Mouse (Mus musculus): Measurements from ENCODE around the gene Astn2. TPM values are rescaled to one million over a fixed set of nuclear protein-coding genes. Genes with fewer than 3 reads are reported as not detected.

Gene Astn2
- polyA plus RNA-seq (2016; fragmentation: Nextera tagmentation; extraction: Ambion mirVana): 0.56 and 0.77 TPM in 2 replicates

- peak; percentile 57 for DNase-seq (ENCODE audit: low spot score)
- H3K4me3 ChIP-seq: peak within 1 kb of the TSS; percentile 84
- H3K4me1 ChIP-seq (replicated peaks): peaks cover 24% of the 10 kb centered on the region
- H3K9me3 ChIP-seq: no peaks in the 10 kb centered on the region
- H3K27ac ChIP-seq: peak within 1 kb of the TSS; percentile 88
- H3K27me3 ChIP-seq (ENCODE audit: insufficient read depth, poor library complexity, severe bottlenecking): peaks cover 51% of the 10 kb centered on the region
- no peaks in the 10 kb centered on the region for H3K36me3 ChIP-seq
- WGBS: 1% methylated on average over 54 of the region's 56 CpGs
Measured at GRCm38 (mm10) chr4:66404201-66404711, at the start of gene Astn2. Astn2 (minus strand) TSS chr4:66404611.

GRCm38 (mm10) chr4:66450115-66450514 lies 45.7 kb upstream of the Astn2 start:
- H3K27me3 ChIP-seq (ENCODE audit: insufficient read depth, poor library complexity, severe bottlenecking): no peaks in the 10 kb centered on the region
- WGBS: 44% methylated on average over 3 of the region's 3 CpGs
- no peaks in the 10 kb centered on the region for H3K4me1 ChIP-seq (replicated peaks)
- H3K4me3 ChIP-seq: no peak overlapping the region
- no peaks in the 10 kb centered on the region for H3K36me3 ChIP-seq
- H3K27ac ChIP-seq: no peak overlapping the region
- no peaks in the 10 kb centered on the region for H3K9me3 ChIP-seq
- peak; percentile 21 for DNase-seq (ENCODE audit: low spot score)

GRCm38 (mm10) chr4:66431256-66431655 lies 26.8 kb upstream of the Astn2 start:
- 63% methylated on average over 1 of the region's 1 CpGs for WGBS
- no peak overlapping the region for H3K27ac ChIP-seq

GRCm38 (mm10) chr4:66425804-66426203 lies 21.4 kb upstream of the Astn2 start:
- Histone ChIP-seq H3K4me3 (no peak overlapping the region), H3K27ac (no peak overlapping the region), H3K9me3 (no peaks in the 10 kb centered on the region), H3K4me1 (replicated peaks) (no peaks in the 10 kb centered on the region), H3K36me3 (no peaks in the 10 kb centered on the region), H3K27me3 (ENCODE audit: insufficient read depth, poor library complexity, severe bottlenecking) (no peaks in the 10 kb centered on the region)
- DNase-seq (ENCODE audit: low spot score): no peak
- 88% methylated on average over 4 of the region's 4 CpGs for WGBS

More at GRCm38 (mm10) chr4:66431256-66431655, 26.8 kb upstream of the Astn2 start:
- Histone ChIP-seq H3K27me3 (ENCODE audit: insufficient read depth, poor library complexity, severe bottlenecking) (no peaks in the 10 kb centered on the region), H3K9me3 (no peaks in the 10 kb centered on the region), H3K4me1 (replicated peaks) (no peaks in the 10 kb centered on the region), H3K36me3 (no peaks in the 10 kb centered on the region), H3K4me3 (no peak overlapping the region)
- DNase-seq (ENCODE audit: low spot score): no peak

- no peaks in the 10 kb centered on the region for H3K9me3 ChIP-seq
- DNase-seq (ENCODE audit: low spot score): no peak
- H3K4me3 ChIP-seq: no peak overlapping the region
- H3K4me1 ChIP-seq (replicated peaks): no peaks in the 10 kb centered on the region
- H3K27me3 ChIP-seq (ENCODE audit: insufficient read depth, poor library complexity, severe bottlenecking): no peaks in the 10 kb centered on the region
- H3K27ac ChIP-seq: no peak overlapping the region
- 70% methylated on average over 8 of the region's 8 CpGs for WGBS
- no peaks in the 10 kb centered on the region for H3K36me3 ChIP-seq
Measured at GRCm38 (mm10) chr4:66414778-66415177, 10.4 kb upstream of the Astn2 start.

- peaks cover 51% of the 10 kb centered on the region for H3K27me3 ChIP-seq (ENCODE audit: insufficient read depth, poor library complexity, severe bottlenecking)
- H3K4me3 ChIP-seq: no peak overlapping the region
- 24% methylated on average over 1 of the region's 1 CpGs for WGBS
- H3K9me3 ChIP-seq: no peaks in the 10 kb centered on the region
- H3K36me3 ChIP-seq: no peaks in the 10 kb centered on the region
- H3K4me1 ChIP-seq (replicated peaks): peaks cover 24% of the 10 kb centered on the region
- no peak overlapping the region for H3K27ac ChIP-seq
- DNase-seq (ENCODE audit: low spot score): no peak
Measured at GRCm38 (mm10) chr4:66405086-66405485, 675 bp upstream of the Astn2 start.

- Histone ChIP-seq H3K4me1 (replicated peaks) (peaks cover 24% of the 10 kb centered on the region), H3K9me3 (no peaks in the 10 kb centered on the region), H3K4me3 (peak overlapping the region; percentile 84), H3K27me3 (ENCODE audit: insufficient read depth, poor library complexity, severe bottlenecking) (peaks cover 51% of the 10 kb centered on the region), H3K36me3 (no peaks in the 10 kb centered on the region), H3K27ac (peak overlapping the region; percentile 88)
- under 1% methylated on average over 51 of the region's 51 CpGs for WGBS
- peak; percentile 67 for DNase-seq (ENCODE audit: low spot score)
Measured at GRCm38 (mm10) chr4:66403708-66404200, 657 bp downstream of the Astn2 start.

- no peaks in the 10 kb centered on the region for H3K9me3 ChIP-seq
- H3K27me3 ChIP-seq (ENCODE audit: insufficient read depth, poor library complexity, severe bottlenecking): peaks cover 51% of the 10 kb centered on the region
- WGBS: under 1% methylated on average over 22 of the region's 22 CpGs
- peak overlapping the region; percentile 84 for H3K4me3 ChIP-seq
- DNase-seq (ENCODE audit: low spot score): no peak
- H3K4me1 ChIP-seq (replicated peaks): peaks cover 24% of the 10 kb centered on the region
- H3K27ac ChIP-seq: peak overlapping the region; percentile 88
- no peaks in the 10 kb centered on the region for H3K36me3 ChIP-seq
Measured at GRCm38 (mm10) chr4:66403116-66403707, 1.2 kb downstream of the Astn2 start.

GRCm38 (mm10) chr4:66402611-66403010 lies 1.8 kb downstream of the Astn2 start:
- Histone ChIP-seq H3K4me3 (peak overlapping the region; percentile 84), H3K4me1 (replicated peaks) (peaks cover 24% of the 10 kb centered on the region), H3K36me3 (no peaks in the 10 kb centered on the region), H3K27ac (0 out of 2 replicates have a peak overlapping the region, but pooled peaks have one; percentile 3), H3K9me3 (no peaks in the 10 kb centered on the region), H3K27me3 (ENCODE audit: insufficient read depth, poor library complexity, severe bottlenecking) (peaks cover 51% of the 10 kb centered on the region)
- under 1% methylated on average over 24 of the region's 24 CpGs for WGBS
- DNase-seq (ENCODE audit: low spot score): peak; percentile 65

GRCm38 (mm10) chr4:66401186-66401681 lies 3.2 kb downstream of the Astn2 start:
- no peak overlapping the region for H3K27ac ChIP-seq
- H3K27me3 ChIP-seq (ENCODE audit: insufficient read depth, poor library complexity, severe bottlenecking): peaks cover 45% of the 10 kb centered on the region
- no peaks in the 10 kb centered on the region for H3K36me3 ChIP-seq
- 28% methylated on average over 8 of the region's 8 CpGs for WGBS
- H3K4me1 ChIP-seq (replicated peaks): peaks cover 24% of the 10 kb centered on the region
- DNase-seq (ENCODE audit: low spot score): peak; percentile 21
- no peaks in the 10 kb centered on the region for H3K9me3 ChIP-seq
- no peak overlapping the region for H3K4me3 ChIP-seq

- peak; percentile 28 for DNase-seq (ENCODE audit: low spot score)
- Histone ChIP-seq H3K27me3 (ENCODE audit: insufficient read depth, poor library complexity, severe bottlenecking) (peaks cover 28% of the 10 kb centered on the region), H3K4me1 (replicated peaks) (peaks cover 24% of the 10 kb centered on the region), H3K27ac (no peak overlapping the region), H3K4me3 (no peak overlapping the region), H3K36me3 (no peaks in the 10 kb centered on the region), H3K9me3 (no peaks in the 10 kb centered on the region)
- WGBS: 64% methylated on average over 4 of the region's 4 CpGs
Measured at GRCm38 (mm10) chr4:66399066-66399465, 5.3 kb downstream of the Astn2 start.

- Histone ChIP-seq H3K4me3 (no peak overlapping the region), H3K27ac (no peak overlapping the region), H3K9me3 (no peaks in the 10 kb centered on the region), H3K27me3 (ENCODE audit: insufficient read depth, poor library complexity, severe bottlenecking) (peaks cover 14% of the 10 kb centered on the region), H3K4me1 (replicated peaks) (peaks cover 8% of the 10 kb centered on the region), H3K36me3 (no peaks in the 10 kb centered on the region)
- DNase-seq (ENCODE audit: low spot score): no peak
Measured at GRCm38 (mm10) chr4:66397216-66397615, 7.2 kb downstream of the Astn2 start.

GRCm38 (mm10) chr4:66393294-66393693 lies 11.1 kb downstream of the Astn2 start:
- DNase-seq (ENCODE audit: low spot score): no peak
- Histone ChIP-seq H3K4me3 (no peak overlapping the region), H3K4me1 (replicated peaks) (peaks cover 7% of the 10 kb centered on the region; the same call in 1 of the 2 replicates), H3K27ac (no peak overlapping the region), H3K9me3 (no peaks in the 10 kb centered on the region), H3K27me3 (ENCODE audit: insufficient read depth, poor library complexity, severe bottlenecking) (no peaks in the 10 kb centered on the region), H3K36me3 (no peaks in the 10 kb centered on the region)
- 82% methylated on average over 4 of the region's 4 CpGs for WGBS
